Mouse (Mus musculus) stomach, embryonic 14.5 days (tissue): ENCODE data around the gene Ing2. TPM values are rescaled to one million over a fixed set of nuclear protein-coding genes. Genes with fewer than 3 reads are reported as not detected.

ENCODE experiments used
- ATAC-seq: fragments of 200-750 bp; cut with Nextera tagmentation; 2 replicates; pipeline ENCODE4 v1.8.0; 2017; ENCODE audit warnings: low read depth, moderate TSS enrichment; ENCODE audit not compliant: insufficient number of reproducible peaks, insufficient read depth, low FRiP score
- H3K27ac ChIP-seq: fragments of 300-500 bp; sonication (generic); 2 replicates; pipeline ENCODE4 v1.5.1; 2014; ENCODE audit warnings: mild to moderate bottlenecking, low read length, moderate library complexity, mixed read lengths
- H3K27me3 ChIP-seq: fragments of 300-500 bp; sonication (generic); 2 replicates; pipeline ENCODE4 v1.6.1; 2014; ENCODE audit warnings: low read length, control low read depth, mixed read lengths; ENCODE audit not compliant: control insufficient read depth, insufficient read depth
- H3K36me3 ChIP-seq: fragments of 300-500 bp; sonication (generic); 2 replicates; pipeline ENCODE4 v1.6.1; 2014; ENCODE audit warnings: mild to moderate bottlenecking, control low read depth, low read length, moderate library complexity, mixed read lengths; ENCODE audit not compliant: control insufficient read depth, insufficient read depth
- H3K4me1 ChIP-seq: fragments of 300-500 bp; sonication (generic); 2 replicates; pipeline ENCODE4 v1.6.1; 2014; ENCODE audit warnings: low read length, control low read depth, mixed read lengths; ENCODE audit not compliant: control insufficient read depth, insufficient read depth
- H3K4me2 ChIP-seq: fragments of 300-500 bp; sonication (generic); replicated peaks from 2 replicates; pipeline ENCODE4 v1.6.1; 2014; ENCODE audit warnings: low read depth, low read length, control low read depth
- H3K4me3 ChIP-seq: fragments of 300-500 bp; sonication (generic); 2 replicates; pipeline ENCODE4 v1.5.1; 2014; ENCODE audit warnings: low read depth, low read length, control low read depth
- H3K9ac ChIP-seq: fragments of 300-500 bp; sonication (generic); replicated peaks from 2 replicates; pipeline ENCODE4 v1.6.1; 2014; ENCODE audit warnings: low read depth, mild to moderate bottlenecking, control low read depth, low read length, moderate library complexity, mixed read lengths
- H3K9me3 ChIP-seq: fragments of 300-500 bp; sonication (generic); 2 replicates; pipeline ENCODE4 v1.6.1; 2016; ENCODE audit warnings: low read depth, low read length, control low read depth; ENCODE audit not compliant: control insufficient read depth
- WGBS: fragments of 180-500 bp; shearing (Covaris S2); extraction: QIAGEN DNeasy Blood & Tissue Kit; methylation state at CpG from one replicate; pipeline ENCODE4 v1.1.7; 2014; 5-methylcytosine and 5-hydroxymethylcytosine counted together
- polyA plus RNA-seq: library from polyadenylated mRNA; unstranded; fragments of >200 nt; fragmentation: Nextera tagmentation; extraction: Ambion mirVana; gene quantifications from 2 replicates; pipeline ENCODE4 v1.2.1, GENCODE M21; 2014

Gene Ing2
- polyA plus RNA-seq, 1 experiment from 2014 or later: 17.2 TPM

DNA sequence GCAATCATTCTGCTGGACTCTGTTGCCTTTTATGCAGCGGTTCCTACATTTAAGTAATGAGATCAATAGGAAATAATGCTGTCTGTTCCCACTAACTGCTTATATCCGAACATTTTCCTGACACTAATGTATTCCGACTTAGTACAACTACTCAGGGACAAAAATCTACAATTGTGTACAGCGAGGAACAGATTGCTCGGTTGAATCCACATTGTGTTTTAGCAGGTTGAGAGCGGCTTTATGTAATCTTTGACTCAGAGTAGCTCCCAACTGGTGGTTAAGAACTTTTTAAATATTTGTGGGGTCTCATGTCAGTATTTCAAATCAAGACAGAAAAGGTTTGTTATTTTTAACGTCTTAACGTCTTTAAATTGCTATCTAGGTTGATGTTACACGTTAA is 8.6 kb upstream of the Ing2 start:
- no peak for ATAC-seq
- 75% methylated on average over 9 of the region's 9 CpGs for WGBS

DNA sequence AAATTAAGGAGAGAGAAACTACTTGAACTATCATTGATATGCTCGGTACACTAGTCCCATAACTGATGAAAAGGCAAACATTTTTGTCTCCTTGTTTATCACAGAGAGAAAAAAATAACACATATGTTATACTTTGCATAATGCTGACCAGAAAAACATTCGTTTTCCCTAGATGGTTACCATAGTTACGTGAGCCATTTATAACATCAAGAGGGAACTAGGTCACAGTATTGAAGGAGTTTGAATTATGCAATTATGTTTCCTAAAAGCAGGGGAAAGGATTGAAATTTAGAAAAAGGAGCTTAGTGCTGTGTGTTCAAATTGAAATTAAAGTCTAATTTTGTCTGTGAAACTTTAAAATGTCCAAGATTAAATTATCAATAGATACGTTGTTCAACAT is 5.0 kb upstream of the Ing2 start:
- H3K9me3 ChIP-seq: no peaks in the 10 kb centered on the region
- H3K4me3 ChIP-seq: no peak overlapping the region
- H3K4me1 ChIP-seq: 0 out of 2 replicates have a peak, but pooled peaks cover 8% of the 10 kb centered on the region
- H3K27ac ChIP-seq: no peak overlapping the region
- H3K27me3 ChIP-seq: no peaks in the 10 kb centered on the region
- H3K4me2 ChIP-seq: no peak overlapping the region
- 88% methylated on average over 4 of the region's 4 CpGs for WGBS
- ATAC-seq: no peak
- H3K9ac ChIP-seq: no peak overlapping the region
- no peaks in the 10 kb centered on the region for H3K36me3 ChIP-seq

More for the DNA sequence above, 8.6 kb upstream of the Ing2 start:
- H3K4me3 ChIP-seq: no peak overlapping the region
- no peaks in the 10 kb centered on the region for H3K27me3 ChIP-seq
- no peaks in the 10 kb centered on the region for H3K9me3 ChIP-seq
- no peak overlapping the region for H3K4me2 ChIP-seq
- no peak overlapping the region for H3K9ac ChIP-seq
- H3K27ac ChIP-seq: no peak overlapping the region
- H3K36me3 ChIP-seq: no peaks in the 10 kb centered on the region
- H3K4me1 ChIP-seq: no peaks in the 10 kb centered on the region

DNA sequence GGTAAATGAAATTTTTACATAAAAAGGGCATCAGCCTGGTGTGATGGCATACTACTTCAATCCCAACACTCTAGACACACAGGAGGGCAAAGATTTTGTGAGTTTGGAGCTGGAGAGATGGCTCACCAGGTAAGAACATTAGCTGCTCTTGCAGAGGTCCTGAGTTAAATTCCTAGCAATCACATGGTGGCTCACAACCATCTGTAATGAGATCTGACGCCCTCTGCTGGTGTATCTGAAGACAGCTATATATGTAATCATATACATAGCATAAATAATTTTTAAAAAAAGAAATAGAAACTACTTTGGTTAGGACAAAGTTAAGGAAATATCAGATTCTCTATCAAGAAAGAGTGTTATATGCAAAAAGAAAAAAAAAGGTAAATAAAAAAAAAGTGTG is 4.2 kb upstream of the Ing2 start:
- H3K4me2 ChIP-seq: no peak overlapping the region
- 73% methylated on average over 1 of the region's 1 CpGs for WGBS
- no peaks in the 10 kb centered on the region for H3K27me3 ChIP-seq
- ATAC-seq: no peak
- no peak overlapping the region for H3K4me3 ChIP-seq
- H3K9ac ChIP-seq: no peak overlapping the region
- H3K9me3 ChIP-seq: no peaks in the 10 kb centered on the region
- 0 out of 2 replicates have a peak, but pooled peaks cover 8% of the 10 kb centered on the region for H3K4me1 ChIP-seq
- no peaks in the 10 kb centered on the region for H3K36me3 ChIP-seq
- no peak overlapping the region for H3K27ac ChIP-seq

DNA sequence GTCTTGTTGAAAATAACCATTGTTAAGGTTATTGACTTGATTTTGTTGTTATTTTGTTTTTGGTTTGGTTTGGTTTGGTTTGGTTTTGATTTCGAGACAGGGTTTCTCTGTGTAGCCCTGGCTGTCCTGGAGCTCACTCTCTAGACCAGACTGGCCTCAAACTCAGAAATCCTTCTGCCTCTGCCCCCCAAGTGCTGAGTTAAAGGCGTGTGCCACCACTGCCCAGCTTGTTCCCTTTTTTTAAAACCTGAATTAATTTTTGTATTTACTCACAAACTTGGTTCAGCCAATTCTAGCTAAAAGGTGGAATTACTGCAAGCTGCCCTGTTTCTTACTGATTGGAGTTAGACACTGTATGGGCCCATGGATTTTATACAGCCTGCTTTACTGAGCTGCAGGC is 1.3 kb upstream of the Ing2 start:
- H3K9ac ChIP-seq: no peak overlapping the region
- 53% methylated on average over 2 of the region's 2 CpGs for WGBS

DNA sequence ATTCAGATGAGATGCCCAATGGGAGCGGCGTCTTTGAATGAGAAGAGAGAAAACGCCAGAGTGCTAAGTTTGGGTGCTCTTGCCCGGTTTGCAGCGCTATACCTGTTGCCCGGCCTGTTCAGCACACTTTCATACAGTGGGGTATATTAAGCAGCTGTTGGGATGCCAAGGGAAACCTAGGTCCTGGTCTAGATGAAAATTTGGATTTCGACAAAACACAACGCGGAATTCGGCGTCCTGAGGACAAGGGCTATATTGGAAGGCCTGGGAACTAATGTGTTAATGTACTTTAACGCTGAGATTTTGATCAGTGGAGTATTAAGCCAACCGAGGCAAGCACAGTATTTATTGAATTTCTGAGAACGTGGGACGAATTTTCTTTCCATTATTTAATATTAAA is 868 bp upstream of the Ing2 start:
- no peaks in the 10 kb centered on the region for H3K36me3 ChIP-seq
- H3K4me3 ChIP-seq: peak overlapping the region; percentile 97
- 2% methylated on average over 15 of the region's 15 CpGs for WGBS
- H3K27ac ChIP-seq: peak overlapping the region; percentile 96; the same call in 1 of the 2 replicates
- H3K27me3 ChIP-seq: no peaks in the 10 kb centered on the region
- H3K9me3 ChIP-seq: no peaks in the 10 kb centered on the region
- H3K4me1 ChIP-seq: 0 out of 2 replicates have a peak, but pooled peaks cover 8% of the 10 kb centered on the region
- peak overlapping the region; percentile 90 for H3K9ac ChIP-seq
- peak overlapping the region; percentile 71 for H3K4me2 ChIP-seq
- ATAC-seq: no peak

More for the DNA sequence above, 1.3 kb upstream of the Ing2 start:
- H3K4me2 ChIP-seq: peak overlapping the region; percentile 71
- no peak overlapping the region for H3K27ac ChIP-seq
- peak overlapping the region; percentile 97 for H3K4me3 ChIP-seq
- H3K36me3 ChIP-seq: no peaks in the 10 kb centered on the region
- ATAC-seq: no peak
- H3K4me1 ChIP-seq: 0 out of 2 replicates have a peak, but pooled peaks cover 8% of the 10 kb centered on the region
- H3K27me3 ChIP-seq: no peaks in the 10 kb centered on the region
- H3K9me3 ChIP-seq: no peaks in the 10 kb centered on the region

DNA sequence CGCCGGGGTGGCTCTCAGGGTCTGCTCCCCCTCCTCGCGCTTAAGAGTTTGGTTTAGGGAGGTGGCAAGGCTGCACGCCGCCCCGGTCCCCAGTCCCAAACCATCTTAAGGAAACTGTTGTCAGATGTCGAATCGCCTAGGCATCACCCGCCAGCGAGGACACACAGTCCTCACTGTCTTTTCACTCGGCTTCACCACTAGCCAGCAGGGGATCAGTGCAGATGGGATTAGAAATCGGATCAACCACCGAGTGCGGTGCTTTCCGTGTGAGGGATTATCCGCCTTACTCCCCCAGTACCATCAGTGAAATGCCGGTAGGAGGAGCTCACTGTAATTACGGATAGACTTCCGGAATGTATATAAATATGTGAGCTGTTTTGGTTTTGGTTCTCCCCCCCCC is 430 bp upstream of the Ing2 start:
- Histone ChIP-seq H3K4me2 (peak overlapping the region; percentile 71), H3K9me3 (no peaks in the 10 kb centered on the region), H3K4me3 (peak overlapping the region; percentile 97), H3K36me3 (no peaks in the 10 kb centered on the region), H3K4me1 (0 out of 2 replicates have a peak, but pooled peaks cover 8% of the 10 kb centered on the region), H3K27me3 (no peaks in the 10 kb centered on the region), H3K27ac (peak overlapping the region; percentile 96), H3K9ac (peak overlapping the region; percentile 90)
- WGBS: under 1% methylated on average over 20 of the region's 20 CpGs
- no peak for ATAC-seq

DNA sequence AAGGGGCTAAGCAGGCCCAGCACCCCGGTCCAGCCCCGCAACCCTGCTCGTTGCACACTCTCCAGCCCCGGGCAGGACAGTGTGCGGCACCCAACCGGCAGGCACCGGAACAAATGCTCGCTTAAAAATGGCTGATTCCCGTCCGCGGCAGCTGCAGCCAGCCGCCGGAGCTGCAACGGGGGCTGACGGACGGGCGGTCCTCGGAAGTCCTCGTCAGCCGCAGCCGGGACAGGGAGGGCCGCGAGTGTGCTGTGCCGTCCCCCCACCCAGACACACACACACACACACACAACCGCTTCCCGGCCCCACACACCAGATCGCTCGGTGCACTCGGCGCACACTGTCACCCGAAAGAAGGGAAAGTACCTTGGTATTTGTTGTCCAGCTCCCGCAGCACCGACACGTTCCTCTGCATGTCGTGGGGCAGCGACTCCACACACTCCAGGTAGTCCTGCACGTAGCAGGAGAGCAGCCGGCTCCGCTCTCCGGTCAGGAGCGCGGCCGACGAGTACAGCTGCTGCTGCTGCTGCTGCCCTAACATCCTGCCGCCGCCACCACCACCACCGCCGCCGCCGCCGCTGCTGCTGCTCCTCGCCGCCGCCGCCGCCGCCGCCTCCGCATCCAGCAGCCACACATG is 1.1 kb downstream of the Ing2 start:
- no peaks in the 10 kb centered on the region for H3K36me3 ChIP-seq
- WGBS: under 1% methylated on average over 53 of the region's 59 CpGs
- ATAC-seq: peak; percentile 29; the same call in 1 of the 2 replicates

DNA sequence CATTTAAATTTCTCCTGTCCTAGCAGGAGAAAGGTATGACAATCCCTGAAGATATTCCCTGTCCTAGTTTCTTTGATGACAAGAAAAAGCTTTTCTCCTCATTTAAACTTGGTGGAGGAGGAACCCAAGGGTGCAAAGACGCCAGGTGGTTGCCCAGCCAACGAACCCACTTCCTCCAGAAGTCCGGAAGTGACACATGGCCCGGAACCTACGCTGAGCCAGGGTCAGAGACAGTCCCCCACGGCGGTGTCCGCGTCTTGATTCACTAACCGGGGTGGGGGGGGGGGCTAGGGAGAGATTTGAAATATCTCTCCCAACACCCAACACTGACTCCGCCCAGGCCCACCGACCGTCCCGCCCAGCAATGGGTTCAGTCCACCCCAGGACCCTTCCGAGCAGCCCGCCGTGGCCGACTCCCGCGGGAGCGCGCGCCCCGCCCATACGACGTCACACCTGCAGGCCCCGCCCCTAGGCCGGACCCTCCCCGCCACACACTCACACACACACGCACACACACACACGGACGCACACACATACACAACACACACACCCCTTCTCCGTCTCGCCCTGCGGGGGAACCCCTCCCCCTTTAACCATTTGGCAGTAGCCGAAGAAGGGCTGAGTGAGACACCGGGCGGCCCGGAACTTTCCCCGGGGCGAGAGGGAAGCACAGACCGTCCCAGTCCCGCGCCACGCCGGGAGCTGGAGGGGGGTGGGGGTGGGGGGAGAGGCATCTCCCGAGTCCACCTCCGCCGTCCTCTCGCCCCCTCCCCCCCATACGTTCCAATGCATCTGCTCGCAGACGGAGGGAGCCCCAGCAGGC is 1.8 kb downstream of the Ing2 start:
- Histone ChIP-seq H3K27me3 (no peaks in the 10 kb centered on the region), H3K36me3 (peaks cover 5% of the 10 kb centered on the region; the same call in 1 of the 2 replicates), H3K27ac (peak overlapping the region; percentile 91), H3K4me2 (peak overlapping the region; percentile 41), H3K4me3 (peak overlapping the region; percentile 97), H3K4me1 (0 out of 2 replicates have a peak, but pooled peaks cover 8% of the 10 kb centered on the region), H3K9me3 (no peaks in the 10 kb centered on the region), H3K9ac (peak overlapping the region; percentile 84)
- ATAC-seq: peak; percentile 70
- under 1% methylated on average over 52 of the region's 53 CpGs for WGBS

More for the DNA sequence above, 1.1 kb downstream of the Ing2 start:
- 0 out of 2 replicates have a peak, but pooled peaks cover 8% of the 10 kb centered on the region for H3K4me1 ChIP-seq
- peak overlapping the region; percentile 84 for H3K9ac ChIP-seq
- H3K9me3 ChIP-seq: no peaks in the 10 kb centered on the region
- no peaks in the 10 kb centered on the region for H3K27me3 ChIP-seq
- H3K27ac ChIP-seq: peak overlapping the region; percentile 91
- peak overlapping the region; percentile 97 for H3K4me3 ChIP-seq
- H3K4me2 ChIP-seq: peak overlapping the region; percentile 41
